Mouse (Mus musculus): ENCODE measurements around the gene Rab8b. TPM values are rescaled to one million over a fixed set of nuclear protein-coding genes. Genes with fewer than 3 reads are reported as not detected.

The Rab8b gene
- total and polyA plus RNA-seq, 2 experiments from 2014 or later, result 9.5 to 9.8 TPM

GRCm38 (mm10) chr9:66933869-66934808, 14.7 kb upstream of the Rab8b start:
- Histone ChIP-seq H3K27me3 (ENCODE audit: control insufficient read depth, insufficient read depth, low read length) (no peaks in the 10 kb centered on the region), H3K4me1 (ENCODE audit: control insufficient read depth, insufficient read depth) (peaks cover 5% of the 10 kb centered on the region; the same call in 1 of the 2 replicates), H3K4me3 (ENCODE audit: low read depth, low read length) (no peak overlapping the region), H3K9me3 (replicated peaks; ENCODE audit: control insufficient read depth, low read length) (no peaks in the 10 kb centered on the region), H3K9ac (replicated peaks; ENCODE audit: low read depth, low read length) (no peak overlapping the region), H3K36me3 (replicated peaks; ENCODE audit: control insufficient read depth, insufficient read depth, low read length) (no peaks in the 10 kb centered on the region), H3K4me2 (ENCODE audit: low read depth, low read length) (no peak overlapping the region), H3K27ac (ENCODE audit: low read depth) (no peak overlapping the region)
- 76% methylated on average over 19 of the region's 19 CpGs for WGBS
- TF ChIP-seq CTCF (IDR thresholded peaks at IDR 0.05; ENCODE audit: low read depth) (no peak), EP300 (IDR thresholded peaks at IDR 0.05; ENCODE audit: low read depth) (no peak)
- no peak for ATAC-seq (ENCODE audit: insufficient read depth, low read depth)
- DNase-seq (ENCODE audit: low spot score), result no peak

- no peak overlapping the region for H3K27ac ChIP-seq (ENCODE audit: low read depth)
- ATAC-seq (ENCODE audit: insufficient read depth, low read depth) (no peak), DNase-seq (ENCODE audit: low spot score) (no peak)
- no peaks in the 10 kb centered on the region for H3K4me1 ChIP-seq (ENCODE audit: control insufficient read depth, insufficient read depth)
- H3K9ac ChIP-seq (replicated peaks; ENCODE audit: low read depth, low read length), result no peak overlapping the region
- H3K9me3 ChIP-seq (replicated peaks; ENCODE audit: control insufficient read depth, low read length), result no peaks in the 10 kb centered on the region
- H3K27me3 ChIP-seq (ENCODE audit: control insufficient read depth, insufficient read depth, low read length), result no peaks in the 10 kb centered on the region
- TF ChIP-seq EP300 (IDR thresholded peaks at IDR 0.05; ENCODE audit: low read depth), result no peak
- no peak for TF ChIP-seq CTCF (IDR thresholded peaks at IDR 0.05; ENCODE audit: low read depth)
- no peak overlapping the region for H3K4me2 ChIP-seq (ENCODE audit: low read depth, low read length)
- no peak overlapping the region for H3K4me3 ChIP-seq (ENCODE audit: low read depth, low read length)
- WGBS, result 61% methylated on average over 7 of the region's 7 CpGs
- no peaks in the 10 kb centered on the region for H3K36me3 ChIP-seq (replicated peaks; ENCODE audit: control insufficient read depth, insufficient read depth, low read length)
Observed at GRCm38 (mm10) chr9:66930351-66930750, 10.9 kb upstream of the Rab8b start.

- Histone ChIP-seq H3K36me3 (replicated peaks; ENCODE audit: control insufficient read depth, insufficient read depth, low read length) (no peaks in the 10 kb centered on the region), H3K4me3 (ENCODE audit: low read depth, low read length) (no peak overlapping the region), H3K4me2 (ENCODE audit: low read depth, low read length) (no peak overlapping the region), H3K9ac (replicated peaks; ENCODE audit: low read depth, low read length) (no peak overlapping the region), H3K27me3 (ENCODE audit: control insufficient read depth, insufficient read depth, low read length) (no peaks in the 10 kb centered on the region), H3K27ac (ENCODE audit: low read depth) (no peak overlapping the region), H3K4me1 (ENCODE audit: control insufficient read depth, insufficient read depth) (no peaks in the 10 kb centered on the region), H3K9me3 (replicated peaks; ENCODE audit: control insufficient read depth, low read length) (no peaks in the 10 kb centered on the region)
- no peak for TF ChIP-seq CTCF (IDR thresholded peaks at IDR 0.05; ENCODE audit: low read depth)
- no peak for TF ChIP-seq EP300 (IDR thresholded peaks at IDR 0.05; ENCODE audit: low read depth)
- no peak for DNase-seq (ENCODE audit: low spot score)
- no peak for ATAC-seq (ENCODE audit: insufficient read depth, low read depth)
- 87% methylated on average over 8 of the region's 8 CpGs for WGBS
Observed at GRCm38 (mm10) chr9:66927696-66928402, 8.4 kb upstream of the Rab8b start.

- TF ChIP-seq EP300 (IDR thresholded peaks at IDR 0.05; ENCODE audit: low read depth) (no peak), CTCF (IDR thresholded peaks at IDR 0.05; ENCODE audit: low read depth) (no peak)
- Histone ChIP-seq H3K4me2 (ENCODE audit: low read depth, low read length) (no peak overlapping the region), H3K9ac (replicated peaks; ENCODE audit: low read depth, low read length) (no peak overlapping the region), H3K4me1 (ENCODE audit: control insufficient read depth, insufficient read depth) (no peaks in the 10 kb centered on the region), H3K9me3 (replicated peaks; ENCODE audit: control insufficient read depth, low read length) (no peaks in the 10 kb centered on the region), H3K27me3 (ENCODE audit: control insufficient read depth, insufficient read depth, low read length) (no peaks in the 10 kb centered on the region), H3K4me3 (ENCODE audit: low read depth, low read length) (no peak overlapping the region), H3K27ac (ENCODE audit: low read depth) (no peak overlapping the region), H3K36me3 (replicated peaks; ENCODE audit: control insufficient read depth, insufficient read depth, low read length) (no peaks in the 10 kb centered on the region)
- ATAC-seq (ENCODE audit: insufficient read depth, low read depth), result no peak
- no peak for DNase-seq (ENCODE audit: low spot score)
- 72% methylated on average over 3 of the region's 3 CpGs for WGBS
Observed at GRCm38 (mm10) chr9:66925853-66926252, 6.4 kb upstream of the Rab8b start.

GRCm38 (mm10) chr9:66922076-66922475, 2.6 kb upstream of the Rab8b start:
- Histone ChIP-seq H3K27ac (ENCODE audit: low read depth) (no peak overlapping the region), H3K4me3 (ENCODE audit: low read depth, low read length) (no peak overlapping the region), H3K9ac (replicated peaks; ENCODE audit: low read depth, low read length) (no peak overlapping the region), H3K4me2 (ENCODE audit: low read depth, low read length) (no peak overlapping the region), H3K36me3 (replicated peaks; ENCODE audit: control insufficient read depth, insufficient read depth, low read length) (no peaks in the 10 kb centered on the region), H3K4me1 (ENCODE audit: control insufficient read depth, insufficient read depth) (0 out of 2 replicates have a peak, but pooled peaks cover 12% of the 10 kb centered on the region), H3K9me3 (replicated peaks; ENCODE audit: control insufficient read depth, low read length) (no peaks in the 10 kb centered on the region), H3K27me3 (ENCODE audit: control insufficient read depth, insufficient read depth, low read length) (no peaks in the 10 kb centered on the region)
- DNase-seq (ENCODE audit: low spot score) (no peak), ATAC-seq (ENCODE audit: insufficient read depth, low read depth) (no peak)
- no peak for TF ChIP-seq CTCF (IDR thresholded peaks at IDR 0.05; ENCODE audit: low read depth)
- TF ChIP-seq EP300 (IDR thresholded peaks at IDR 0.05; ENCODE audit: low read depth), result no peak
- WGBS, result 93% methylated on average over 1 of the region's 1 CpGs

Measured in heart, postnatal 0 days (tissue).